ENCODE assay signal across 9 mouse cellular contexts in the genomic region with DNA sequence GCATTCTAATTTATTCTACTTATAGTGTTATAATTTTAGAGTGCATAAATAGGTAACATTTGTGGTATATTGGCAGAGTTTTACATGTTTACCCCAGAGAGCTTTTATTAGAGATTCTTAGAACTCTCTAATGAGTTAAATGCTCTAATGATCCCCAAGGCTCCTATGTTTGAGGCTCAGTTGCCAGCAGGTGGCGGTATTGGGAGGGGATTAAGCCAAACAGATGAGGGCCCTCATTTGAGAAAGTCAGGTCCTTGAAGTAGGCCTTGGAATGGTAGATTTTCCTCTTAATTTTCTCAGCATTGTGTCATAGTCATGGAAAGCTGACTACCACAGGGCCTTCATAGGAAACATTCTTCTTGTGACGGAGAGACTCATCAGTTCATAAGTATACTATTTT.
A peak's percentile ranks its signal among the peaks of the same experiment; 100 is the strongest.
DNase-seq lines count a peak whose midpoint lies in the region; ATAC-seq lines count a peak whose summit lies in the region.
"Had no signal": no experiment of that assay in that cellular context is flagged by ENCODE, and none has a peak within 500 bp of the region (broad histone marks: within the 10 kb centered on the region; RNA-seq: fewer than 3 reads in every experiment).

No protein-coding gene starts in this region.

- peak; percentile 53 for DNase-seq in kidney, adult 18-20 months
- DNase-seq in R1 (ENCODE audit: low read depth, low spot score), result peak; percentile 54
- DNase-seq in cerebellum, postnatal 36 days, result peak; percentile 74 to 75
- DNase-seq in hindbrain, embryonic 14.5 days (ENCODE audit: low spot score), result peak; percentile 75
- peak; percentile 56 to 76 for DNase-seq in left cerebral cortex, postnatal 14 days (ENCODE audit: low spot score in 2 of 2)
- peak; percentile 46 to 81 for DNase-seq in right cerebral cortex, postnatal 10 days (ENCODE audit: low spot score in 2 of 2)
- no peak for DNase-seq in thymus, postnatal 25 days

- H3K36me3 ChIP-seq in kidney, embryonic 15.5 days, result no peaks in the 10 kb centered on the region
- H3K36me3 ChIP-seq in hindbrain, embryonic 14.5 days (replicated peaks; ENCODE audit: control insufficient read depth, insufficient read depth), result no peaks in the 10 kb centered on the region
- H3K36me3 ChIP-seq: limb, embryonic 15.5 days had no signal

- H3K9ac ChIP-seq in kidney, embryonic 15.5 days, result no peak overlapping the region
- no peak overlapping the region for H3K9ac ChIP-seq in hindbrain, embryonic 14.5 days
- H3K9ac ChIP-seq: limb, embryonic 15.5 days had no signal

- no peaks in the 10 kb centered on the region for H3K4me1 ChIP-seq in kidney, embryonic 15.5 days
- H3K4me1 ChIP-seq in hindbrain, embryonic 14.5 days (replicated peaks; ENCODE audit: control insufficient read depth, insufficient read depth, low read length), result no peaks in the 10 kb centered on the region
- H3K4me1 ChIP-seq: limb, embryonic 15.5 days had no signal

- H3K27me3 ChIP-seq in kidney, embryonic 15.5 days, result no peaks in the 10 kb centered on the region
- no peaks in the 10 kb centered on the region for H3K27me3 ChIP-seq in hindbrain, embryonic 14.5 days (ENCODE audit: control insufficient read depth, insufficient read depth, low read length)
- H3K27me3 ChIP-seq: limb, embryonic 15.5 days had no signal

- H3K27ac ChIP-seq in kidney, embryonic 15.5 days, result no peak overlapping the region
- H3K27ac ChIP-seq in hindbrain, embryonic 14.5 days, result no peak overlapping the region
- H3K27ac ChIP-seq: limb, embryonic 15.5 days had no signal

- H3K4me2 ChIP-seq in kidney, embryonic 15.5 days, result no peak overlapping the region
- H3K4me2 ChIP-seq in hindbrain, embryonic 14.5 days (replicated peaks), result no peak overlapping the region
- H3K4me2 ChIP-seq: limb, embryonic 15.5 days had no signal

- intact Hi-C loops in left cerebral cortex, postnatal 14 days (cut with DNase I), result no loop called here

- H3K4me3 ChIP-seq in kidney, embryonic 15.5 days (replicated peaks), result no peak overlapping the region
- no peak overlapping the region for H3K4me3 ChIP-seq in hindbrain, embryonic 14.5 days (replicated peaks; ENCODE audit: low read length)
- H3K4me3 ChIP-seq: limb, embryonic 15.5 days had no signal

- WGBS in kidney, embryonic 15.5 days, result 43% methylated on average over 2 of the region's 2 CpGs
- WGBS in hindbrain, embryonic 14.5 days, result 42% methylated on average over 2 of the region's 2 CpGs

- no peaks in the 10 kb centered on the region for H3K9me3 ChIP-seq in kidney, embryonic 15.5 days (replicated peaks)
- no peaks in the 10 kb centered on the region for H3K9me3 ChIP-seq in hindbrain, embryonic 14.5 days (ENCODE audit: control insufficient read depth, low read length)
- H3K9me3 ChIP-seq: limb, embryonic 15.5 days had no signal

- no peak for ATAC-seq in kidney, embryonic 15.5 days (replicated peaks; ENCODE audit: low FRiP score)
- ATAC-seq in hindbrain, embryonic 14.5 days (ENCODE audit: low FRiP score), result no peak
